Mouse (Mus musculus): ENCODE results near the gene Tmem69.

The Tmem69 gene

GRCm38 (mm10) chr4:116555413-116556300, at the start of gene Tmem69:
TSS of gene Tmem69 (minus strand) at chr4:116555936.
- peak; percentile 61 to 70 for DNase-seq (ENCODE audit: low spot score in 2 of 2)

GRCm38 (mm10) chr4:116596978-116597881, 41.5 kb upstream of the Tmem69 start:
- peak; percentile 85 to 88 for DNase-seq (ENCODE audit: low spot score in 2 of 2)

- peak; percentile 25 to 37 for DNase-seq (ENCODE audit: low spot score in 2 of 2)
Measured at GRCm38 (mm10) chr4:116596379-116596778, 40.6 kb upstream of the Tmem69 start, which contains the start of gene Ccdc17. TSS of gene Ccdc17 (plus strand) at chr4:116596654.

GRCm38 (mm10) chr4:116595793-116596192, 40.1 kb upstream of the Tmem69 start:
- no peak for DNase-seq (ENCODE audit: low spot score in 2 of 2)

- DNase-seq (ENCODE audit: low spot score in 2 of 2) = no peak
Measured at GRCm38 (mm10) chr4:116558151-116558882, 2.6 kb upstream of the Tmem69 start.

GRCm38 (mm10) chr4:116557306-116558121, 1.8 kb upstream of the Tmem69 start, which contains the start of gene Gpbp1l1:
TSS of gene Gpbp1l1 (plus strand) at chr4:116557658.
- DNase-seq (ENCODE audit: low spot score in 2 of 2) = peak; percentile 94 to 96

GRCm38 (mm10) chr4:116556561-116557305, 997 bp upstream of the Tmem69 start:
- DNase-seq (ENCODE audit: low spot score in 2 of 2) = peak; percentile 90 to 93

- DNase-seq (ENCODE audit: low spot score in 2 of 2) = no peak
Measured at GRCm38 (mm10) chr4:116553035-116553434, 2.7 kb downstream of the Tmem69 start.

GRCm38 (mm10) chr4:116550432-116550831, 5.3 kb downstream of the Tmem69 start:
- no peak for DNase-seq (ENCODE audit: low spot score in 2 of 2)

GRCm38 (mm10) chr4:116537737-116538136, 18.0 kb downstream of the Tmem69 start:
- DNase-seq (ENCODE audit: low spot score in 2 of 2) = no peak

- no peak for DNase-seq (ENCODE audit: low spot score in 2 of 2)
Measured at GRCm38 (mm10) chr4:116536351-116536750, 19.4 kb downstream of the Tmem69 start.

GRCm38 (mm10) chr4:116531109-116531508, 24.6 kb downstream of the Tmem69 start:
- no peak for DNase-seq (ENCODE audit: low spot score in 2 of 2)

GRCm38 (mm10) chr4:116507425-116508218, 48.1 kb downstream of the Tmem69 start, which contains the start of gene Ipp:
TSS of gene Ipp (plus strand) at chr4:116507549.
- peak; percentile 93 to 94 for DNase-seq (ENCODE audit: low spot score in 2 of 2)

GRCm38 (mm10) chr4:116506886-116507424, 48.8 kb downstream of the Tmem69 start:
- DNase-seq (ENCODE audit: low spot score in 2 of 2) = no peak

Data from urinary bladder, adult 18-20 months (tissue).